8 mouse cellular contexts compared by ENCODE assay signal in genomic region chr6:34384110-34384661, GRCm38 (mm10). TPM values are rescaled to one million over a fixed set of nuclear protein-coding genes. Genes with fewer than 3 reads are reported as not detected.
A peak's percentile ranks its signal among the peaks of the same experiment; 100 is the strongest.
DNase-seq lines count a peak whose midpoint lies in the region; ATAC-seq and TF ChIP-seq lines count a peak whose summit lies in the region.

Gene Akr1b10, plus strand, starts transcription at chr6:34384218.

- H3K9ac ChIP-seq in lung, embryonic 14.5 days, result peak within 1 kb of the TSS; percentile 55

- TF ChIP-seq CTCF in lung, embryonic 14.5 days (IDR thresholded peaks at IDR 0.05; ENCODE audit: low read depth), result no peak
- no peak for TF ChIP-seq CTCF in thymus, adult 2 months (IDR thresholded peaks at IDR 0.05; ENCODE audit: borderline replicate concordance, control insufficient read depth, extremely low read depth, insufficient read depth, low read length, poor library complexity)

- H3K9me3 ChIP-seq in lung, embryonic 14.5 days (ENCODE audit: low read depth, low read length), result no peaks in the 10 kb centered on the region

- no peak for TF ChIP-seq POLR2A in thymus, adult 2 months (IDR thresholded peaks at IDR 0.05; ENCODE audit: control insufficient read depth, extremely low read depth, insufficient read depth, low read length, poor library complexity)

- peak within 1 kb of the TSS; percentile 80 for H3K27ac ChIP-seq in lung, embryonic 14.5 days (ENCODE audit: low read depth)
- peak within 1 kb of the TSS; percentile 68 for H3K27ac ChIP-seq in thymus, adult 2 months (ENCODE audit: control insufficient read depth, insufficient read depth, low read length)

- H3K4me1 ChIP-seq in lung, embryonic 14.5 days (ENCODE audit: insufficient read depth), result no peaks in the 10 kb centered on the region
- peaks cover 10% of the 10 kb centered on the region for H3K4me1 ChIP-seq in thymus, adult 2 months (replicated peaks; ENCODE audit: control insufficient read depth, insufficient read depth, low read length)

- ATAC-seq in frontal cortex, adult (ENCODE audit: low TSS enrichment), result peak; percentile 96
- peak; percentile 88 to 90 for ATAC-seq in hematopoietic stem cell, adult 5-6 weeks (replicated peaks in 1 of 2; ENCODE audit: insufficient read depth in 1 of 2, low FRiP score in 2 of 2, low TSS enrichment in 1 of 2, low read depth in 1 of 2, poor library complexity in 2 of 2, severe bottlenecking in 2 of 2)
- peak; percentile 84 for ATAC-seq in lung, embryonic 14.5 days (ENCODE audit: insufficient read depth)
- peak; percentile 76 for ATAC-seq in neutrophil, adult 5-6 weeks (ENCODE audit: extremely low read depth, insufficient number of reproducible peaks, low FRiP score, poor library complexity, severe bottlenecking)

- no peaks in the 10 kb centered on the region for H3K27me3 ChIP-seq in lung, embryonic 14.5 days (ENCODE audit: insufficient read depth, low read length)
- no peaks in the 10 kb centered on the region for H3K27me3 ChIP-seq in thymus, adult 2 months (ENCODE audit: control insufficient read depth, insufficient read depth, low read length)

- DNase-seq in MN1 (ENCODE audit: low spot score), result peak; percentile 80
- peak; percentile 65 for DNase-seq in cerebellum, adult 8-10 months
- peak; percentile 77 to 78 for DNase-seq in layer of hippocampus, adult 8-10 months (ENCODE audit: low spot score in 2 of 2)
- peak; percentile 89 for DNase-seq in lung, embryonic 14.5 days
- DNase-seq in thymus, adult 2 months, result peak; percentile 73

- under 1% methylated on average over 17 of the region's 17 CpGs for WGBS in lung, embryonic 14.5 days
- under 1% methylated on average over 17 of the region's 17 CpGs for WGBS in thymus, adult 2 months

- H3K4me3 ChIP-seq in lung, embryonic 14.5 days (ENCODE audit: low read depth, low read length), result peak within 1 kb of the TSS; percentile 54
- peak within 1 kb of the TSS; percentile 78 for H3K4me3 ChIP-seq in thymus, adult 2 months (ENCODE audit: control insufficient read depth, insufficient read depth, low read length)

- H3K4me2 ChIP-seq in lung, embryonic 14.5 days, result peak within 1 kb of the TSS; percentile 90

- 0 out of 2 replicates have a peak, but pooled peaks cover 3% of the 10 kb centered on the region for H3K36me3 ChIP-seq in lung, embryonic 14.5 days (ENCODE audit: insufficient read depth)
- peaks cover 14% of the 10 kb centered on the region for H3K36me3 ChIP-seq in thymus, adult 2 months (ENCODE audit: control insufficient read depth, insufficient read depth, low read length)

RNA-seq across cellular contexts. Expression of gene Akr1b10, which starts in this region (rescaled TPM):
- total RNA-seq in hematopoietic stem cell, adult 5-6 weeks (2017), result 40.2 and 53.3 TPM in 2 replicates
- total RNA-seq in layer of hippocampus, adult 8-10 months (2022), result 10 to 100 TPM; 27.6 to 30.6 (median 29.2) TPM
- polyA plus RNA-seq in lung, embryonic 14.5 days (2014; fragmentation: Nextera tagmentation; extraction: Ambion mirVana), result 22.3 and 26.8 TPM in 2 replicates
- 34.4 and 36.1 TPM in 2 replicates for total RNA-seq in neutrophil, adult 5-6 weeks (2017)
- 28.8 and 31.0 TPM in 2 replicates for polyA plus RNA-seq in thymus, adult 2 months (2012; rRNA removed)

Comparison
In these comparisons a context has a peak if more than half of its experiments do, and no peak if none do; other contexts are left out.
1. Peak in every context shown above with its lines: DNase-seq, ATAC-seq, H3K4me3 ChIP-seq and H3K27ac ChIP-seq.